Mouse (Mus musculus) kidney, adult 2 months (tissue): ENCODE results near the gene Zfpm1.
"Not testable (repeated sequence)": the region's sequence is repeated elsewhere in the genome, so short reads cannot be mapped to it uniquely, and the experiment has no call there.

ENCODE experiments used
- CTCF ChIP-seq: fragments of 200-500 bp; conservative IDR thresholded peaks from 2 replicates; pipeline ENCODE4 v1.5.1; 2011; ENCODE audit warnings: low read depth, mild to moderate bottlenecking, control low read depth, low read length, moderate library complexity, mixed read lengths; ENCODE audit not compliant: insufficient read depth, insufficient read length
- POLR2A ChIP-seq: fragments of 200-500 bp; IDR thresholded peaks from one replicate; pipeline ENCODE4 v1.6.1; 2011; ENCODE audit warnings: low read depth, low read length, control low read depth

- TF ChIP-seq CTCF, POLR2A: not testable (repeated sequence)
These were observed 42.0 kb downstream of the Zfpm1 start for GRCm38 (mm10) chr8:122323951-122324402.
